Mouse (Mus musculus) lung, postnatal 0 days (tissue): ENCODE results near the gene Kcnq2.

Experiments used
- CTCF ChIP-seq: IDR thresholded peaks from 2 replicates; pipeline ENCODE4 v1.5.1; 2016; ENCODE audit warnings: antibody characterized with exemption, mild to moderate bottlenecking
- EP300 ChIP-seq: IDR thresholded peaks from 2 replicates; pipeline ENCODE4 v1.6.1; 2016; ENCODE audit warnings: antibody characterized with exemption, mild to moderate bottlenecking, control low read depth

DNA sequence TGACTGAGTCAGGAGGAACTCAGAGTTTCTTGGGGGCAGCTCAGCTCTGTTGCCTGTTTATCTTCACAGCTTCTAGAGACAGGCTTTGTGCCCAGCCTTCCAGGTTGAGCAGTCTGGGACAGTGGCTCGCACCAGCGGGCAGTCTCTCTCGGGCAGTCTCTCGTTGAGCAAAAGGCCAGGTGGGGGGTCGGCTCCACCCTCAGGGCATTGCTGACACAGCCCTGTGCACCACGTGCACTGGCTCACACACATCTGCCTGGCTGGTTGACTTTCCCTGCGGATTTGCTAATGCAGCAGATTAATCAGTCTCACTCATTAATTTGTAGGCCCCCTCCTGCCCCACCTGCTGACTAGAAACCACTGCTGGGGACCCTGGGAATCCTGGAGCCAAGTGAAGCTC lies 93.2 kb downstream of the Kcnq2 start:
- TF ChIP-seq EP300, result no peak
- no peak for TF ChIP-seq CTCF
